Mouse (Mus musculus) spleen, adult 2 months (tissue): ENCODE data around the gene Camk1d.

Experiments used
- CTCF ChIP-seq: fragments of 200-500 bp; IDR thresholded peaks from 2 replicates; pipeline ENCODE4 v1.5.1; 2011; ENCODE audit warnings: mild to moderate bottlenecking, inconsistent platforms; ENCODE audit not compliant: insufficient read depth, insufficient read length, insufficient replicate concordance; ENCODE audit errors: extremely low read depth
- POLR2A ChIP-seq: fragments of 200-500 bp; IDR thresholded peaks from 2 replicates; pipeline ENCODE4 v1.6.1; 2011; ENCODE audit warnings: low read depth, low read length, inconsistent platforms

DNA sequence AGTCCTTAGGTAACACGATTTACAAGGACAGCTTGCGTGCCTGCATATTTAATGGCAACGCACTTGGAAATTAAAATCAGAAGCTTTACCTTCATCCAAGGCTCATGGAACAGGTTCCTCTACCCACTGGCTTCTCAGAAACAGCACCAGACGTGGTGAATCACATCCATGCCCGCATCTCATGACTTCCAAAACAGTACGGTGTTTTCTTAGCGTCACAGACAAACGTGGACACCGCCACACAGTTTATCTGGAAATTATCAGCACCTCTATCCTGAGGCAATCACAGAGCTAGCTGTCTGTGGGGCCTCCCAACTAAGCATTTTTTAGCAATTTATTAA, 38.2 kb downstream of the Camk1d start:
- TF ChIP-seq POLR2A (no peak), CTCF (no peak)
